Mouse (Mus musculus) erythroblast, embryonic 14.5 days (primary cell): ENCODE results near the gene Nek11.

Experiments used
- GATA1 ChIP-seq: IDR thresholded peaks from 2 replicates; pipeline ENCODE4 v1.6.1; 2012; ENCODE audit warnings: low read length, inconsistent platforms, mixed read lengths
- TAL1 ChIP-seq: IDR thresholded peaks from 3 replicates; pipeline ENCODE4 v1.6.1; 2012; ENCODE audit warnings: low read length, inconsistent platforms, mixed read lengths

GRCm38 (mm10) chr9:105394720-105395119, 604 bp downstream of the Nek11 start:
- TF ChIP-seq GATA1 (no peak), TAL1 (no peak)
